Mouse (Mus musculus): ENCODE data around the gene Cntd1. TPM values are rescaled to one million over a fixed set of nuclear protein-coding genes. Genes with fewer than 3 reads are reported as not detected.
"Not testable (repeated sequence)": the region's sequence is repeated elsewhere in the genome, so short reads cannot be mapped to it uniquely, and the experiment has no call there.

The Cntd1 gene
- total RNA-seq, 2 experiments from 2014 or later = 0.29 to 0.56 TPM

GRCm38 (mm10) chr11:101311083-101311482 lies 32.3 kb downstream of the Cntd1 start:
- TF ChIP-seq CTCF (conservative IDR thresholded peaks at IDR 0.05) = no peak
- no peak overlapping the region for H3K27ac ChIP-seq
- DNase-seq (ENCODE audit: low spot score in 2 of 2) = no peak
- no peak overlapping the region for H3K4me3 ChIP-seq

- no peak for DNase-seq (ENCODE audit: low spot score in 2 of 2)
- Histone ChIP-seq H3K4me3 (no peak overlapping the region), H3K27ac (no peak overlapping the region)
- no peak for TF ChIP-seq CTCF (conservative IDR thresholded peaks at IDR 0.05)
Measured at GRCm38 (mm10) chr11:101312150-101312549, 33.3 kb downstream of the Cntd1 start.

GRCm38 (mm10) chr11:101314567-101314966 lies 35.8 kb downstream of the Cntd1 start:
- peak; percentile 42 for TF ChIP-seq CTCF (conservative IDR thresholded peaks at IDR 0.05)
- DNase-seq (ENCODE audit: low spot score in 2 of 2) = no peak
- Histone ChIP-seq H3K4me3 (no peak overlapping the region), H3K27ac (no peak overlapping the region)

GRCm38 (mm10) chr11:101315082-101315650 lies 36.4 kb downstream of the Cntd1 start:
- no peak for TF ChIP-seq CTCF (conservative IDR thresholded peaks at IDR 0.05)
- H3K27ac ChIP-seq = peak overlapping the region; percentile 92
- DNase-seq (ENCODE audit: low spot score in 2 of 2) = no peak
- peak overlapping the region; percentile 92 for H3K4me3 ChIP-seq

- peak within 1 kb of the TSS; percentile 92 for H3K27ac ChIP-seq
- peak within 1 kb of the TSS; percentile 92 for H3K4me3 ChIP-seq
- DNase-seq (ENCODE audit: low spot score in 2 of 2) = peak; percentile 92 to 93
- peak; percentile 21; the same call in 1 of the 2 replicates for TF ChIP-seq CTCF (conservative IDR thresholded peaks at IDR 0.05)
Measured at GRCm38 (mm10) chr11:101315665-101316500, 37.1 kb downstream of the Cntd1 start, which contains the start of gene Psme3. Psme3 (plus strand) TSS chr11:101316213.

GRCm38 (mm10) chr11:101316501-101316917 lies 37.7 kb downstream of the Cntd1 start:
- peak overlapping the region; percentile 92 for H3K4me3 ChIP-seq
- no peak for DNase-seq (ENCODE audit: low spot score in 2 of 2)
- TF ChIP-seq CTCF (conservative IDR thresholded peaks at IDR 0.05) = no peak
- peak overlapping the region; percentile 92 for H3K27ac ChIP-seq

- H3K27ac ChIP-seq = no peak overlapping the region; the same call in 1 of the 2 replicates
- TF ChIP-seq CTCF (conservative IDR thresholded peaks at IDR 0.05) = peak; percentile 98
- peak; percentile 72 to 82 for DNase-seq (ENCODE audit: low spot score in 2 of 2)
Measured at GRCm38 (mm10) chr11:101323609-101324008, 44.8 kb downstream of the Cntd1 start.

GRCm38 (mm10) chr11:101324763-101325162 lies 46.0 kb downstream of the Cntd1 start, which contains the start of gene Aoc2:
Aoc2 (plus strand) TSS chr11:101325063.
- H3K4me3 ChIP-seq = no peak within 1 kb of the TSS
- no peak for TF ChIP-seq CTCF (conservative IDR thresholded peaks at IDR 0.05)
- no peak for DNase-seq (ENCODE audit: low spot score in 2 of 2)
- H3K27ac ChIP-seq = no peak within 1 kb of the TSS; the same call in 1 of the 2 replicates

More at GRCm38 (mm10) chr11:101323609-101324008, 44.8 kb downstream of the Cntd1 start:
- H3K4me3 ChIP-seq = no peak overlapping the region

GRCm38 (mm10) chr11:101325201-101325600 lies 46.4 kb downstream of the Cntd1 start:
- DNase-seq (ENCODE audit: low spot score in 2 of 2); H3K4me3 ChIP-seq; H3K27ac ChIP-seq: not testable (repeated sequence)

- no peak for TF ChIP-seq CTCF (conservative IDR thresholded peaks at IDR 0.05)
- H3K27ac ChIP-seq = no peak overlapping the region
- no peak overlapping the region for H3K4me3 ChIP-seq
- no peak for DNase-seq (ENCODE audit: low spot score in 2 of 2)
Measured at GRCm38 (mm10) chr11:101326147-101326546, 47.3 kb downstream of the Cntd1 start.

- DNase-seq (ENCODE audit: low spot score in 2 of 2) = no peak
- TF ChIP-seq CTCF (conservative IDR thresholded peaks at IDR 0.05) = no peak
- H3K27ac ChIP-seq = peak overlapping the region; percentile 72
- H3K4me3 ChIP-seq = no peak overlapping the region
Measured at GRCm38 (mm10) chr11:101327311-101327710, 48.5 kb downstream of the Cntd1 start.

- Histone ChIP-seq H3K4me3 (no peak overlapping the region), H3K27ac (peak overlapping the region; percentile 72; the same call in 1 of the 2 replicates)
- no peak for TF ChIP-seq CTCF (conservative IDR thresholded peaks at IDR 0.05)
- peak; percentile 39 to 43 for DNase-seq (ENCODE audit: low spot score in 2 of 2)
Measured at GRCm38 (mm10) chr11:101328941-101329635, 50.3 kb downstream of the Cntd1 start.
